Mouse (Mus musculus) regulatory T cell (primary cell): Measurements from ENCODE around the gene Hmgxb4.

ENCODE experiments used
- in situ Hi-C: fragments of 300-600 bp; cut with MboI, MseI; formaldehyde crosslinking; loops from one replicate; pipeline ENCODE4 v1.15.1; 2025; ENCODE audit warnings: high pct_unique_total_duplicates

Gene Hmgxb4

DNA sequence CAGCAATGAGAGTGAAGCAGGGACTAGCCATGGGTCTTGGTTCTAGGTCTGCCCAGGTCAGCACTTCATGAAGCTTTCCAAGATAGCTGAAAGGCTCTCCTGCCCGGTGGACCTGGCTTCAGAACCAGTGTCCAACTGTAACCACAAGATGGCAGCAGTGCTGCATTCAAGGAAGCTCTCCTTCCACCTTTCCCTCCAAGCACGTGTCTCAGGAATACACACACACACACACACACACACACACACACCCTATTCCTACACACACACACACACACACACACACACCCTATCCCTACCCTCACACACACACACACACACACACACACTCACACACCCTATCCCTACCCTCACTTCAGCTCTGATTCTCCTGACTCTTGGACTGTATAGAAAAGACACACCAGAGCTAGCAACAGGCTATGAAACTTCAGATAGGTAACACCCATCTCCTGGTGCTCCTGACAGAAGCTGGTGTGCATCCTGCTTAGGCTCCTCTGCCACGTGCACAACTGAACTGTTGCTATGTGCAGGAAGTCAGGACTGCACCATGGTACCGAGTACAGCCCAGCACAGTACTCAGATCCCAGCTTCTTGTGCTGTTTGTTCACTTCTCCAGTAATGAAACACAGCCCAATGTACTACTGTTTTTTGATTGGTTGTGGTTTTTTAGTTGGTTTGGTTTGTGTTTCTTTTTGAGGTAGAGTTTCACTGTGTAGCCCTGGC is 78.6 kb downstream of the Hmgxb4 start:
- in situ Hi-C loops = no loop called here

DNA sequence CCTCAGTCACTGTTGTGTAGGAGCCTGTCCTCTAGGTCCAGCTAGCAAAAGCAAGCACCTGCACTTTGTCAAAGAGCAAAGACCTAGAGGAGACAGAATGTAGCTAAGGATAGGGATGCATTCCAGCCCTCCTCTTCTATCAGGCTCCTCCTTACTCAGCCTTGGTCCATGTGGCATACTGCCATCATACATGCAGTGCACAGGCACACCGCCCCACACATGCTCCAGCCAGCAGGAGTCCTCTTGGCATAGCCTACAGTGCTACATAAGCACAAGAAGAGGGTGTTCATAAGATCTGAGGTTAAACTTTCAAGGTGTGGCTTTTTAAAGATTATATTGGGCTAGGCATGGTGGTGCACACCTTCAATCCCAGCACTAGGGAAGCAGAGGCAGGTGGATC is 81.7 kb downstream of the Hmgxb4 start:
- in situ Hi-C loops = loop anchor here (5.0 kb wide), 1 partner anchor 142 kb away; no protein-coding TSS in a partner anchor

DNA sequence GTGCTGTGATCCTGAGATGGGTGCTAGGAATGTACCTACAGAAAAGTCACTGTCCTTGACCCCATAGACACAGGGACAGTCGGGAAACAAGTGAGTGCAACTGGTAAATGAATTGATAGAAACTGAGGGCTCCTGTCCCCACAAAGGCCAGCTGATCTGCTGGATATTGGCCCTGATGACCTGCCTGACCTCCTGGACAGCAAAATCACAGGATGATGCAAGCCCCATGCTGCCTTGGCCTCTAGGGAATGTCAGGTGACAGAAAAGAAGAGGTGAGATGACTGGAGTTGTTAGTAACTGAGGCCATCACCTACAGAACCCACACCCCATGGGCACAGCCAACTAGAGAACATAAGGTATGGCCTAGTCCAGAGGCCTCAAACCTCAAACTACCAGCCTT is 85.1 kb downstream of the Hmgxb4 start:
- in situ Hi-C loops = loop anchor here (5.0 kb wide), 1 partner anchor 139 kb away; no protein-coding TSS in a partner anchor

DNA sequence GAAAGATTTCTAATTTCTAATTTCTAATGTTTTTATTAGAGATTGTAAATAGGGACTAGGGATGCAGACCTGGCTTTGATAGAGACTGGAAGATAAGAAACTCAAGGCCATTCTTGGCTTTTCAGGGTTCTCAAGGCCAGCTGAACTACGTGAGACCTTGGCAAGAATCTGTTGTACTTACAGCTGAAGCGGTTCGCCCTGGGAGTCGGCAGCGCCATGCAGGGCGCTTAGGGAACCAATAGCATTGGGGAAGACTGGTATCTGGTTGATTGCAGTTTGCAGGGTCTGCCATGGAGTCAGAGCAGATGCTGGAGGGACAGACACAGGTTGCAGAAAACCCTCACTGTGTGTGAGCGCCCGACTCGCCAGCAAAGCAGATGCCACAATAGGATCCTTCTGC is 85.7 kb downstream of the Hmgxb4 start:
- in situ Hi-C loops = loop anchor here (5.0 kb wide), 1 partner anchor 138 kb away; no protein-coding TSS in a partner anchor
